Mouse (Mus musculus) limb, embryonic 12.5 days (tissue): ENCODE measurements around the gene Ccdc185. TPM values are rescaled to one million over a fixed set of nuclear protein-coding genes. Genes with fewer than 3 reads are reported as not detected.

Experiments used
- polyA plus RNA-seq: library from polyadenylated mRNA; unstranded; fragments of >200 nt; fragmentation: Nextera tagmentation; extraction: Ambion mirVana; gene quantifications from 2 replicates; pipeline ENCODE4 v1.2.1, GENCODE M21; 2016

Gene Ccdc185
- polyA plus RNA-seq, 1 experiment from 2014 or later: not detected

Other genes starting within 250 kb of the Ccdc185 start
- gene Capn2, start 231.6 kb downstream of the Ccdc185 start, polyA plus RNA-seq: 134 TPM in 2 replicates
- not detected in 2 replicates for gene Capn8, start 184.2 kb downstream of the Ccdc185 start, polyA plus RNA-seq
- gene Susd4, start 14.7 kb upstream of the Ccdc185 start, polyA plus RNA-seq: 12.4 and 13.6 TPM in 2 replicates
- 0.50 and 0.81 TPM in 2 replicates for gene Tlr5, start 205.6 kb upstream of the Ccdc185 start, polyA plus RNA-seq